Mouse (Mus musculus): Measurements from ENCODE around the gene Krtcap3. TPM values are rescaled to one million over a fixed set of nuclear protein-coding genes. Genes with fewer than 3 reads are reported as not detected.

Krtcap3 gene
- polyA plus RNA-seq, 1 experiment from 2014 or later: 31.9 TPM

DNA sequence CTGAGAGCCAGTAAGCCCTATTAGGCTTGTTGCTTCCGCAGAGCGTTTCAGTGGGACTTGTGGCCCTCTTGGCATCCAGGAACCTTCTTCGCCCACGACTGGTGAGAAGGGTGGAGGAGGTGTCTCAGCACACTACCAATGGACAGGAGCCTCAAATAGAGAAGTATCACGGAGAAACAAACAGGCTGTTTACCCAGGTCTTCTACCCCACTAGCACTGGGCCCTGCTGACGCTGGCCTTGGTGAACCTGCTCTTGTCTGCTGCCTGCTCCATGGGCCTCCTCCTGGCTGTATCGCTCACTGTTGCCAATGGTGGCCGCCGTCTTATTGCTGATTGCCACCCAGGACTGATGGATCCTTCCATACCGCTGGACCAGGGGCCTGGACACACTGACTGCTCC lies 660 bp downstream of the Krtcap3 start:
- 0 out of 2 replicates have a peak, but pooled peaks have one; percentile 0 for ATAC-seq (replicated peaks; ENCODE audit: low FRiP score, low read depth)
- whole genome bisulfite sequencing: 53% methylated on average over 10 of the region's 10 CpGs
- H3K9ac ChIP-seq (ENCODE audit: low read depth, low read length): peak overlapping the region; percentile 25; the same call in 1 of the 2 replicates
- H3K4me2 ChIP-seq (ENCODE audit: low read length): peak overlapping the region; percentile 49
- DNase-seq (ENCODE audit: low spot score): no peak
- H3K36me3 ChIP-seq (ENCODE audit: insufficient read depth, low read length): peaks cover 52% of the 10 kb centered on the region
- H3K4me1 ChIP-seq (replicated peaks; ENCODE audit: insufficient read depth, low read length): 0 out of 2 replicates have a peak, but pooled peaks cover 4% of the 10 kb centered on the region
- H3K27me3 ChIP-seq (ENCODE audit: insufficient read depth, low read length): no peaks in the 10 kb centered on the region
- H3K4me3 ChIP-seq (replicated peaks; ENCODE audit: low read depth, low read length): peak overlapping the region; percentile 20
- no peaks in the 10 kb centered on the region for H3K9me3 ChIP-seq (replicated peaks; ENCODE audit: low read length)
- TF ChIP-seq CTCF (IDR thresholded peaks at IDR 0.05; ENCODE audit: low read depth): no peak
- H3K27ac ChIP-seq: no peak overlapping the region

DNA sequence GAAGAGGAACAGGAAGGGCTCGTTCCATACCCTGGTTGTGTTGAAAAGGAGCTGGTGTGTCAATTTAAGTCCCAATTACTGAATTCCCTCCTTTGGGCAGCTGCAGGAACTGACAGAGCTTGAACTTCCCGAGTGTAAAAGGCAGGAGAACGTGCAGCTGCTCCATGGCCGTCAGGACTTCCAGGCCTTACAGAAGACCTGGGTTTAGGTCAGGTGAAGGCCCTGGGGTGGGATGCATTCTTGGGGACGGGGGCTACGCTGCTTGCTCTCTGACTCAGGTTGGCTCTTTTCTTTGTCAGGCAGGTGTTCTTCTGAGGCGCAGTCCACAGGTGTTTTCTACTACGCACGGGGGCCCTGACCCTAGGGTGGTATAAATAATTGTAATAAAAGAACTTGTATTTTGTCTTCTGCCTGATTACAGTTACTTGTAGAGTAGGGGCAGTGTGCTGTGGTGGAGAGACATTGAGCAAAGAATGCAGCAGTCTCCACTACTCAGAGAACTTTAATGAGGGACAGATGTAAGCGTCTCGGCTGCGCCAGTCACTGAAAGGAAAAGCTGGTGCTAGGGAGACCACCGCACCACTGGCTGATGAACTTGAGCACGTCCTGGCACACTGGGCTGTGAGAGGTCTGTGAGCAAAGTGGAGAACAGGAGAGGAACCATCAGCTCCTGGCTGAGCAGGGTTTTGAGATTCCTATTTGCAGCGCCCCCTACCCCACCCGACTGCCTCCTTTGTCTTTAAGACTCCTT lies 1.5 kb downstream of the Krtcap3 start:
- Histone ChIP-seq H3K4me2 (ENCODE audit: low read length) (peak overlapping the region; percentile 49; the same call in 1 of the 2 replicates), H3K36me3 (ENCODE audit: insufficient read depth, low read length) (peaks cover 44% of the 10 kb centered on the region)
- no peak for DNase-seq (ENCODE audit: low spot score)

GRCm38 (mm10) chr5:31253806-31254205 lies 2.3 kb downstream of the Krtcap3 start:
- 96% methylated on average over 8 of the region's 8 CpGs for WGBS
- TF ChIP-seq CTCF (IDR thresholded peaks at IDR 0.05; ENCODE audit: low read depth): no peak
- no peaks in the 10 kb centered on the region for H3K9me3 ChIP-seq (replicated peaks; ENCODE audit: low read length)
- no peaks in the 10 kb centered on the region for H3K27me3 ChIP-seq (ENCODE audit: insufficient read depth, low read length)
- H3K36me3 ChIP-seq (ENCODE audit: insufficient read depth, low read length): peaks cover 37% of the 10 kb centered on the region
- no peak overlapping the region for H3K9ac ChIP-seq (ENCODE audit: low read depth, low read length)
- H3K27ac ChIP-seq: no peak overlapping the region
- H3K4me1 ChIP-seq (replicated peaks; ENCODE audit: insufficient read depth, low read length): 0 out of 2 replicates have a peak, but pooled peaks cover 4% of the 10 kb centered on the region
- DNase-seq (ENCODE audit: low spot score) (no peak), ATAC-seq (replicated peaks; ENCODE audit: low FRiP score, low read depth) (no peak)
- no peak overlapping the region for H3K4me2 ChIP-seq (ENCODE audit: low read length)
- no peak overlapping the region for H3K4me3 ChIP-seq (replicated peaks; ENCODE audit: low read depth, low read length)

More for the DNA sequence above, 1.5 kb downstream of the Krtcap3 start:
- no peak overlapping the region for H3K27ac ChIP-seq
- 74% methylated on average over 16 of the region's 16 CpGs for WGBS
- 0 out of 2 replicates have a peak, but pooled peaks cover 4% of the 10 kb centered on the region for H3K4me1 ChIP-seq (replicated peaks; ENCODE audit: insufficient read depth, low read length)
- no peak overlapping the region for H3K9ac ChIP-seq (ENCODE audit: low read depth, low read length)
- no peak for ATAC-seq (replicated peaks; ENCODE audit: low FRiP score, low read depth)
- H3K4me3 ChIP-seq (replicated peaks; ENCODE audit: low read depth, low read length): no peak overlapping the region
- no peak for TF ChIP-seq CTCF (IDR thresholded peaks at IDR 0.05; ENCODE audit: low read depth)
- H3K9me3 ChIP-seq (replicated peaks; ENCODE audit: low read length): no peaks in the 10 kb centered on the region
- no peaks in the 10 kb centered on the region for H3K27me3 ChIP-seq (ENCODE audit: insufficient read depth, low read length)

- no peaks in the 10 kb centered on the region for H3K27me3 ChIP-seq (ENCODE audit: insufficient read depth, low read length)
- no peak overlapping the region for H3K9ac ChIP-seq (ENCODE audit: low read depth, low read length)
- H3K36me3 ChIP-seq (ENCODE audit: insufficient read depth, low read length): peaks cover 34% of the 10 kb centered on the region
- no peak overlapping the region for H3K27ac ChIP-seq
- no peak for TF ChIP-seq CTCF (IDR thresholded peaks at IDR 0.05; ENCODE audit: low read depth)
- H3K9me3 ChIP-seq (replicated peaks; ENCODE audit: low read length): no peaks in the 10 kb centered on the region
- WGBS: 59% methylated on average over 7 of the region's 7 CpGs
- H3K4me2 ChIP-seq (ENCODE audit: low read length): no peak overlapping the region
- no peak overlapping the region for H3K4me3 ChIP-seq (replicated peaks; ENCODE audit: low read depth, low read length)
- DNase-seq (ENCODE audit: low spot score) (no peak), ATAC-seq (replicated peaks; ENCODE audit: low FRiP score, low read depth) (no peak)
- 0 out of 2 replicates have a peak, but pooled peaks cover 4% of the 10 kb centered on the region for H3K4me1 ChIP-seq (replicated peaks; ENCODE audit: insufficient read depth, low read length)
Observed at GRCm38 (mm10) chr5:31254452-31254851, 3.0 kb downstream of the Krtcap3 start.

GRCm38 (mm10) chr5:31254901-31255300 lies 3.4 kb downstream of the Krtcap3 start:
- DNase-seq (ENCODE audit: low spot score) (no peak), ATAC-seq (replicated peaks; ENCODE audit: low FRiP score, low read depth) (no peak)
- Histone ChIP-seq H3K27ac (no peak overlapping the region), H3K4me1 (replicated peaks; ENCODE audit: insufficient read depth, low read length) (0 out of 2 replicates have a peak, but pooled peaks cover 4% of the 10 kb centered on the region), H3K27me3 (ENCODE audit: insufficient read depth, low read length) (no peaks in the 10 kb centered on the region), H3K4me2 (ENCODE audit: low read length) (no peak overlapping the region), H3K4me3 (replicated peaks; ENCODE audit: low read depth, low read length) (no peak overlapping the region), H3K9me3 (replicated peaks; ENCODE audit: low read length) (no peaks in the 10 kb centered on the region), H3K36me3 (ENCODE audit: insufficient read depth, low read length) (peaks cover 33% of the 10 kb centered on the region; the same call in 1 of the 2 replicates), H3K9ac (ENCODE audit: low read depth, low read length) (no peak overlapping the region)
- no peak for TF ChIP-seq CTCF (IDR thresholded peaks at IDR 0.05; ENCODE audit: low read depth)
- 83% methylated on average over 8 of the region's 8 CpGs for WGBS

GRCm38 (mm10) chr5:31255381-31255780 lies 3.9 kb downstream of the Krtcap3 start:
- peaks cover 32% of the 10 kb centered on the region; the same call in 1 of the 2 replicates for H3K36me3 ChIP-seq (ENCODE audit: insufficient read depth, low read length)
- no peak for ATAC-seq (replicated peaks; ENCODE audit: low FRiP score, low read depth)
- no peak overlapping the region for H3K9ac ChIP-seq (ENCODE audit: low read depth, low read length)
- H3K4me1 ChIP-seq (replicated peaks; ENCODE audit: insufficient read depth, low read length): 0 out of 2 replicates have a peak, but pooled peaks cover 4% of the 10 kb centered on the region
- H3K27me3 ChIP-seq (ENCODE audit: insufficient read depth, low read length): no peaks in the 10 kb centered on the region
- no peak for TF ChIP-seq CTCF (IDR thresholded peaks at IDR 0.05; ENCODE audit: low read depth)
- H3K4me3 ChIP-seq (replicated peaks; ENCODE audit: low read depth, low read length): no peak overlapping the region
- H3K27ac ChIP-seq: no peak overlapping the region
- H3K4me2 ChIP-seq (ENCODE audit: low read length): no peak overlapping the region
- DNase-seq (ENCODE audit: low spot score): no peak
- 82% methylated on average over 2 of the region's 2 CpGs for WGBS
- H3K9me3 ChIP-seq (replicated peaks; ENCODE audit: low read length): no peaks in the 10 kb centered on the region

All from kidney, postnatal 0 days (tissue).